In genomic region chr17:34031465-34032173, GRCm38 (mm10) we compare ENCODE assay signal across 8 mouse cellular contexts. TPM values are rescaled to one million over a fixed set of nuclear protein-coding genes. Genes with fewer than 3 reads are reported as not detected.
DNase-seq lines count a peak whose midpoint lies in the region; ATAC-seq and TF ChIP-seq lines count a peak whose summit lies in the region.

Gene Slc39a7 (minus strand): TSS chr17:34031682.
Gene Rxrb (plus strand): TSS chr17:34031812.

- peak; percentile 98 for DNase-seq in MEL (ENCODE audit: low read depth, low spot score)
- peak; percentile 97 to 98 for DNase-seq in cerebellum, adult 2 months
- DNase-seq in forebrain, postnatal 0 days = peak; percentile 100
- peak; percentile 100 for DNase-seq in heart, postnatal 4 days
- peak; percentile 96 to 97 for DNase-seq in layer of hippocampus, adult 8-10 months (ENCODE audit: low spot score in 2 of 2)
- DNase-seq in ovary, adult 18-20 months (ENCODE audit: low spot score) = peak; percentile 97
- peak; percentile 99 for DNase-seq in thymus, postnatal 0 days (ENCODE audit: low spot score)

- peaks cover 4 to 14% of the 10 kb centered on the region in 2 experiments; a peak in 3 of 4 replicates for H3K36me3 ChIP-seq in MEL (ENCODE audit: control insufficient read depth in 1 of 2, insufficient read depth in 2 of 2, low read length in 2 of 2)
- peaks cover 37% of the 10 kb centered on the region for H3K36me3 ChIP-seq in forebrain, postnatal 0 days (ENCODE audit: insufficient read depth)
- peaks cover 45% of the 10 kb centered on the region for H3K36me3 ChIP-seq in lung, embryonic 15.5 days

- peak; percentile 74 to 90 for TF ChIP-seq POLR2A in MEL (IDR thresholded peaks at IDR 0.05; ENCODE audit: control insufficient read depth in 1 of 2, insufficient read depth in 1 of 2, low read depth in 1 of 2, low read length in 2 of 2, poor library complexity in 1 of 2)
- peak; percentile 55 for TF ChIP-seq POLR2A in cerebellum, adult 2 months (IDR thresholded peaks at IDR 0.05; ENCODE audit: borderline replicate concordance, insufficient read depth, low read length)

- TF ChIP-seq RAD21 in MEL (IDR thresholded peaks at IDR 0.05; ENCODE audit: low read depth, low read length) = no peak

- H3K9ac ChIP-seq in MEL (ENCODE audit: control insufficient read depth, low read depth, low read length, poor library complexity, severe bottlenecking) = peak within 1 kb of the TSS; percentile 99
- H3K9ac ChIP-seq in forebrain, postnatal 0 days = peak within 1 kb of the TSS; percentile 93
- H3K9ac ChIP-seq in lung, embryonic 15.5 days = peak within 1 kb of the TSS; percentile 84

- H3K27ac ChIP-seq in MEL (ENCODE audit: control insufficient read depth, low read depth, low read length) = peak within 1 kb of the TSS; percentile 83
- H3K27ac ChIP-seq in cerebellum, adult 2 months (ENCODE audit: insufficient read depth, low read length) = peak within 1 kb of the TSS; percentile 91
- H3K27ac ChIP-seq in forebrain, postnatal 0 days (ENCODE audit: low read depth, low read length) = peak within 1 kb of the TSS; percentile 98
- H3K27ac ChIP-seq in lung, embryonic 15.5 days = peak within 1 kb of the TSS; percentile 96

- TF ChIP-seq CTCF in MEL (IDR thresholded peaks at IDR 0.05 in 2 of 3, conservative IDR thresholded peaks at IDR 0.05 in 1 of 3; ENCODE audit: control insufficient read depth in 1 of 3, insufficient read depth in 1 of 3, low read depth in 2 of 3, low read length in 3 of 3, poor library complexity in 1 of 3, severe bottlenecking in 1 of 3) = no peak
- TF ChIP-seq CTCF in cerebellum, adult 2 months (IDR thresholded peaks at IDR 0.05; ENCODE audit: borderline replicate concordance, insufficient read depth, low read depth, low read length) = no peak
- TF ChIP-seq CTCF in forebrain, postnatal 0 days (IDR thresholded peaks at IDR 0.05; ENCODE audit: low read depth) = no peak

- peak within 1 kb of the TSS; percentile 90 to 100 for H3K4me3 ChIP-seq in MEL (ENCODE audit: control insufficient read depth in 1 of 2, insufficient read depth in 1 of 2, low read depth in 2 of 2, low read length in 2 of 2)
- H3K4me3 ChIP-seq in cerebellum, adult 2 months (replicated peaks; ENCODE audit: insufficient read depth, low read depth, low read length) = peak within 1 kb of the TSS; percentile 94
- peak within 1 kb of the TSS; percentile 91 for H3K4me3 ChIP-seq in forebrain, postnatal 0 days (ENCODE audit: low read depth, low read length)
- peak within 1 kb of the TSS; percentile 73 for H3K4me3 ChIP-seq in lung, embryonic 15.5 days

- H3K4me2 ChIP-seq in forebrain, postnatal 0 days (ENCODE audit: low read depth) = peak within 1 kb of the TSS; percentile 96
- peak within 1 kb of the TSS; percentile 93 for H3K4me2 ChIP-seq in lung, embryonic 15.5 days

- ATAC-seq in forebrain, postnatal 0 days = peak; percentile 86
- ATAC-seq in lung, embryonic 15.5 days (ENCODE audit: borderline replicate concordance, extremely low read depth, low FRiP score, low TSS enrichment) = peak; percentile 78

- H3K27me3 ChIP-seq in MEL (ENCODE audit: control insufficient read depth in 1 of 2, insufficient read depth in 2 of 2, low read length in 2 of 2) = no peaks in the 10 kb centered on the region
- no peaks in the 10 kb centered on the region for H3K27me3 ChIP-seq in cerebellum, adult 2 months (ENCODE audit: control insufficient read depth, insufficient read depth, low read length)
- no peaks in the 10 kb centered on the region for H3K27me3 ChIP-seq in forebrain, postnatal 0 days (ENCODE audit: insufficient read depth, low read length)
- no peaks in the 10 kb centered on the region for H3K27me3 ChIP-seq in lung, embryonic 15.5 days

- H3K79me2 ChIP-seq in MEL (ENCODE audit: control insufficient read depth, insufficient read depth, low read length, poor library complexity) = peaks cover 43% of the 10 kb centered on the region

- WGBS in cerebellum, adult 2 months = under 1% methylated on average over 73 of the region's 88 CpGs
- WGBS in forebrain, postnatal 0 days = under 1% methylated on average over 59 of the region's 88 CpGs
- under 1% methylated on average over 87 of the region's 88 CpGs for WGBS in lung, embryonic 15.5 days

- H3K9me3 ChIP-seq in MEL (replicated peaks; ENCODE audit: insufficient read depth, low read length) = no peaks in the 10 kb centered on the region
- no peaks in the 10 kb centered on the region for H3K9me3 ChIP-seq in forebrain, postnatal 0 days (ENCODE audit: low read length)
- H3K9me3 ChIP-seq in lung, embryonic 15.5 days = no peaks in the 10 kb centered on the region

- peaks cover 2 to 31% of the 10 kb centered on the region in 2 experiments; a peak in 3 of 4 replicates for H3K4me1 ChIP-seq in MEL (ENCODE audit: control insufficient read depth in 1 of 2, insufficient read depth in 2 of 2, low read length in 2 of 2)
- H3K4me1 ChIP-seq in cerebellum, adult 2 months (ENCODE audit: control insufficient read depth, insufficient read depth, low read length) = peaks cover 28% of the 10 kb centered on the region
- H3K4me1 ChIP-seq in forebrain, postnatal 0 days (ENCODE audit: insufficient read depth) = peaks cover 23% of the 10 kb centered on the region
- H3K4me1 ChIP-seq in lung, embryonic 15.5 days = peaks cover 54% of the 10 kb centered on the region

- TF ChIP-seq EP300 in MEL (IDR thresholded peaks at IDR 0.05; ENCODE audit: low read depth in 1 of 2, low read length in 2 of 2) = peak in 1 of 2 experiments; percentile 18; a peak in 2 of 4 replicates

TF ChIP-seq in MEL, 35 proteins besides CTCF, POLR2A, EP300 and RAD21:
- peak; percentile 10; the same call in 1 of the 2 replicates for TF ChIP-seq ETS1 (IDR thresholded peaks at IDR 0.05; ENCODE audit: low read depth, low read length)
- peak; percentile 94 for TF ChIP-seq HCFC1 (IDR thresholded peaks at IDR 0.05; ENCODE audit: low read depth, low read length)
- TF ChIP-seq JUND (IDR thresholded peaks at IDR 0.05; ENCODE audit: low read depth, low read length) = no peak
- no peak for TF ChIP-seq ZNF384 (IDR thresholded peaks at IDR 0.05; ENCODE audit: low read depth, low read length)
- peak; percentile 61; the same call in 1 of the 2 replicates for TF ChIP-seq MYC (IDR thresholded peaks at IDR 0.05; ENCODE audit: low read depth, low read length)
- peak; percentile 98 for TF ChIP-seq NRF1 (IDR thresholded peaks at IDR 0.05; ENCODE audit: insufficient read depth, low read depth, low read length, poor library complexity, severe bottlenecking)
- peak; percentile 76 for TF ChIP-seq NELFE (IDR thresholded peaks at IDR 0.05; ENCODE audit: low read depth, low read length)
- TF ChIP-seq TCF12 (IDR thresholded peaks at IDR 0.05; ENCODE audit: low read depth, low read length) = peak; percentile 53
- peak; percentile 83; the same call in 1 of the 2 replicates for TF ChIP-seq MAZ (IDR thresholded peaks at IDR 0.05; ENCODE audit: low read depth, low read length)
- TF ChIP-seq TBP (IDR thresholded peaks at IDR 0.05; ENCODE audit: low read depth, low read length) = peak; percentile 59; the same call in 1 of the 2 replicates
- peak; percentile 59; the same call in 1 of the 2 replicates for TF ChIP-seq POLR2AphosphoS5 (IDR thresholded peaks at IDR 0.05; ENCODE audit: borderline replicate concordance, low read depth, low read length)
- peak; percentile 82 for TF ChIP-seq MXI1 (IDR thresholded peaks at IDR 0.05; ENCODE audit: low read depth, low read length)
- no peak for TF ChIP-seq TAL1 (IDR thresholded peaks at IDR 0.05; ENCODE audit: low read length)
- no peak for TF ChIP-seq MAFK (IDR thresholded peaks at IDR 0.05; ENCODE audit: borderline replicate concordance, low read depth, low read length)
- TF ChIP-seq ELF1 (IDR thresholded peaks at IDR 0.05; ENCODE audit: low read depth, low read length) = peak; percentile 74
- TF ChIP-seq SIN3A (IDR thresholded peaks at IDR 0.05; ENCODE audit: low read length) = peak; percentile 94
- TF ChIP-seq CHD2 (IDR thresholded peaks at IDR 0.05; ENCODE audit: low read length) = peak; percentile 97

RNA-seq across cellular contexts. Expression of gene Slc39a7, which starts in this region (rescaled TPM):
- 125 and 152 TPM in 2 replicates for total RNA-seq in MEL (2012; rRNA removed)
- polyA plus RNA-seq in MEL (2012; ENCODE audit: insufficient read depth in 1 of 2, insufficient read length in 2 of 2, low read depth in 1 of 2, low replicate concordance in 2 of 2, missing spikeins in 1 of 2) = 100 to 1,000 TPM in 1 of 2 experiments, not detected in 1; 150 TPM
- polyA plus RNA-seq in cerebellum, adult 2 months (2012; rRNA removed) = 120 and 123 TPM in 2 replicates
- total RNA-seq in forebrain, postnatal 0 days (2014; rRNA removed) = 126 and 161 TPM in 2 replicates
- polyA plus RNA-seq in forebrain, postnatal 0 days (2015; fragmentation: Nextera tagmentation; extraction: Ambion mirVana) = 124 and 138 TPM in 2 replicates
- 10 to 100 TPM; 83.8 to 86.5 TPM for total RNA-seq in heart, postnatal 4 days (2021)
- total RNA-seq in layer of hippocampus, adult 8-10 months (2022) = 100 to 1,000 TPM in 1 of 4 experiments, 10 to 100 TPM in 3; 77.1 to 106 (median 92.6) TPM
- polyA plus RNA-seq in lung, embryonic 15.5 days (2015; fragmentation: Nextera tagmentation; extraction: Ambion mirVana) = 192 and 205 TPM in 2 replicates
- polyA plus RNA-seq in thymus, postnatal 0 days (2015; fragmentation: Nextera tagmentation; extraction: Ambion mirVana) = 90.5 and 96.5 TPM in 2 replicates

RNA-seq across cellular contexts. Expression of gene Rxrb, which starts in this region (rescaled TPM):
- 37.2 and 37.6 TPM in 2 replicates for total RNA-seq in MEL (2012; rRNA removed)
- 10 to 100 TPM in 1 of 2 experiments, not detected in 1; 63.4 TPM for polyA plus RNA-seq in MEL (2012; ENCODE audit: insufficient read depth in 1 of 2, insufficient read length in 2 of 2, low read depth in 1 of 2, low replicate concordance in 2 of 2, missing spikeins in 1 of 2)
- polyA plus RNA-seq in cerebellum, adult 2 months (2012; rRNA removed) = 78.0 and 83.2 TPM in 2 replicates
- 56.2 and 60.8 TPM in 2 replicates for total RNA-seq in forebrain, postnatal 0 days (2014; rRNA removed)
- 58.1 and 58.4 TPM in 2 replicates for polyA plus RNA-seq in forebrain, postnatal 0 days (2015; fragmentation: Nextera tagmentation; extraction: Ambion mirVana)
- total RNA-seq in heart, postnatal 4 days (2021) = 10 to 100 TPM; 35.5 to 39.5 TPM
- total RNA-seq in layer of hippocampus, adult 8-10 months (2022) = 10 to 100 TPM; 70.8 to 85.4 (median 78.0) TPM
- 47.5 and 56.0 TPM in 2 replicates for polyA plus RNA-seq in lung, embryonic 15.5 days (2015; fragmentation: Nextera tagmentation; extraction: Ambion mirVana)
- 47.1 and 48.9 TPM in 2 replicates for polyA plus RNA-seq in thymus, postnatal 0 days (2015; fragmentation: Nextera tagmentation; extraction: Ambion mirVana)

Comparison
In these comparisons a context has a peak if more than half of its experiments do, and no peak if none do; other contexts are left out.
1. Peak in every context shown above with its lines: DNase-seq, ATAC-seq, H3K4me3 ChIP-seq and H3K27ac ChIP-seq.